Mouse (Mus musculus): ENCODE data around the gene Ccdc12.
A peak's percentile ranks its signal among the peaks of the same experiment; 100 is the strongest.

The Ccdc12 gene

GRCm38 (mm10) chr9:110703951-110704350 lies 47.6 kb downstream of the Ccdc12 start:
- DNase-seq (ENCODE audit: low read depth) = no peak

- DNase-seq (ENCODE audit: low read depth) = peak; percentile 58
Measured at GRCm38 (mm10) chr9:110706784-110707183, 50.5 kb downstream of the Ccdc12 start.

- DNase-seq (ENCODE audit: low read depth) = peak; percentile 82
Measured at GRCm38 (mm10) chr9:110709640-110710258, 53.4 kb downstream of the Ccdc12 start.

- DNase-seq (ENCODE audit: low read depth) = no peak
Measured at GRCm38 (mm10) chr9:110711532-110711931, 55.2 kb downstream of the Ccdc12 start.

GRCm38 (mm10) chr9:110711996-110712395 lies 55.7 kb downstream of the Ccdc12 start:
- no peak for DNase-seq (ENCODE audit: low read depth)

- no peak for DNase-seq (ENCODE audit: low read depth)
Measured at GRCm38 (mm10) chr9:110712545-110712944, 56.2 kb downstream of the Ccdc12 start.

GRCm38 (mm10) chr9:110713389-110713788 lies 57.1 kb downstream of the Ccdc12 start:
- DNase-seq (ENCODE audit: low read depth) = no peak

- DNase-seq (ENCODE audit: low read depth) = no peak
Measured at GRCm38 (mm10) chr9:110715426-110715825, 59.1 kb downstream of the Ccdc12 start.

GRCm38 (mm10) chr9:110716775-110717174 lies 60.5 kb downstream of the Ccdc12 start:
- DNase-seq (ENCODE audit: low read depth) = peak; percentile 35

- DNase-seq (ENCODE audit: low read depth) = no peak
Measured at GRCm38 (mm10) chr9:110718071-110718470, 61.8 kb downstream of the Ccdc12 start.

GRCm38 (mm10) chr9:110718810-110719209 lies 62.5 kb downstream of the Ccdc12 start:
- no peak for DNase-seq (ENCODE audit: low read depth)

GRCm38 (mm10) chr9:110719977-110720376 lies 63.7 kb downstream of the Ccdc12 start:
- no peak for DNase-seq (ENCODE audit: low read depth)

GRCm38 (mm10) chr9:110722060-110722459 lies 65.8 kb downstream of the Ccdc12 start:
- DNase-seq (ENCODE audit: low read depth) = no peak

- no peak for DNase-seq (ENCODE audit: low read depth)
Measured at GRCm38 (mm10) chr9:110725721-110726135, 69.4 kb downstream of the Ccdc12 start.

- DNase-seq (ENCODE audit: low read depth) = no peak
Measured at GRCm38 (mm10) chr9:110726867-110727266, 70.6 kb downstream of the Ccdc12 start.

- no peak for DNase-seq (ENCODE audit: low read depth)
Measured at GRCm38 (mm10) chr9:110729841-110730240, 73.5 kb downstream of the Ccdc12 start.

GRCm38 (mm10) chr9:110731859-110732258 lies 75.6 kb downstream of the Ccdc12 start:
- DNase-seq (ENCODE audit: low read depth) = no peak

- DNase-seq (ENCODE audit: low read depth) = peak; percentile 75
Measured at GRCm38 (mm10) chr9:110732623-110733022, 76.3 kb downstream of the Ccdc12 start.

GRCm38 (mm10) chr9:110733102-110733501 lies 76.8 kb downstream of the Ccdc12 start:
- no peak for DNase-seq (ENCODE audit: low read depth)

- DNase-seq (ENCODE audit: low read depth) = no peak
Measured at GRCm38 (mm10) chr9:110734154-110734553, 77.9 kb downstream of the Ccdc12 start.

GRCm38 (mm10) chr9:110736362-110736761 lies 80.1 kb downstream of the Ccdc12 start:
- no peak for DNase-seq (ENCODE audit: low read depth)

GRCm38 (mm10) chr9:110738054-110738453 lies 81.8 kb downstream of the Ccdc12 start:
- DNase-seq (ENCODE audit: low read depth) = no peak

- no peak for DNase-seq (ENCODE audit: low read depth)
Measured at GRCm38 (mm10) chr9:110739961-110740360, 83.7 kb downstream of the Ccdc12 start.

- no peak for DNase-seq (ENCODE audit: low read depth)
Measured at GRCm38 (mm10) chr9:110741711-110742294, 85.5 kb downstream of the Ccdc12 start, which contains the start of gene Myl3. Gene Myl3, plus strand, starts transcription at chr9:110741861.
